Mouse (Mus musculus) erythroblast, adult 5-6 weeks (primary cell): ENCODE data around the gene Ube2n. TPM values are rescaled to one million over a fixed set of nuclear protein-coding genes. Genes with fewer than 3 reads are reported as not detected.
"Not testable (repeated sequence)": the region's sequence is repeated elsewhere in the genome, so short reads cannot be mapped to it uniquely, and the experiment has no call there.

Experiments used
- ATAC-seq: replicated peaks from 2 replicates; pipeline ENCODE4 v1.8.0; 2016; ENCODE audit warnings: moderate number of reproducible peaks, mild to moderate bottlenecking, moderate TSS enrichment, inconsistent platforms; ENCODE audit not compliant: poor library complexity, low FRiP score, severe bottlenecking
- total RNA-seq, 2 experiments: library from RNA; stranded (forward) in 1 of 2; stranded (reverse) in 1 of 2; fragments of 150-400 nt in 1 of 2; fragments of 200-764, 138-1000 nt in 1 of 2; gene quantifications; 2 replicates each; pipeline versions ENCODE4 v1.2.3 to v1.2.4; 2015 to 2017; ENCODE audit warnings: low replicate concordance in 2 of 2

Gene Ube2n
- total RNA-seq, 2 experiments from 2014 or later = 23.5 to 139 TPM

DNA sequence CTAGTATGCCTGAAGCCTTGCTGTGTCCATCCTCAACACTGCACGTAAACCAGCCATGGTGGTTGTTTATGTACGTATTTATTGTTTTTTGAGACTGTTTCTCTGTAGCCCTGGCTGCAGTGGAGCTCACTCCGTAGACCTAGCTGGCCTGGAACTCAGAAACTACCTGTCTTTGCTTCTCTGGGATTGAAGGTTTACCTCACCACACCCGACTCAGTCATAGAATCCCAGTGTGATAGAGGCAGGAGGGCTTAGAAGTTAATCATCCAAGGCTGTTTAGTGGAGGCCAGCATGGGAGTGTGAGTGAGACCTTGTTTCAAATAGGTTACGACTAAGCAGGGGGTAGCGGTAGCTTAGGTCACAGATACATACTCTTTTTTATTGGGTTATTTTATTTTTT lies 2.7 kb downstream of the Ube2n start:
- ATAC-seq = no peak

GRCm38 (mm10) chr10:95525037-95525675 lies 10.2 kb downstream of the Ube2n start:
- ATAC-seq = no peak

DNA sequence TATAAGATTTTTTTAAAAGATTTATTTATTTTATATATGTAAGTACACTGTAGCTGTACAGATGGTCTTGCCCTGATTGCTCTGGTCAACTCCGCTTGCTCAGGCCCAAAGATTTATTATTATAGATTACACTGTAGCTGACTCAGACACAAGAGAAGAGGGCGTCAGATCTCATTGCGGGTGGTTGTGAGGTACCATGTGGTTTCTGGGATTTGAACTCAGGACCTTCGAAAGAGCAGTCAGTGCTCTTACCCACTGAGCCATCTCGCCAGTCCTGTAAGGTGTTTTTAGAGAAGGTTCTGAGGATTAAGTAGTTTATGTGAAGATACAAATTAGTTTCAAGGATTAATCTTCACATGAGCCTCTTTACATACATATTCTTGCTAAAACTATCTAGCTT lies 10.9 kb downstream of the Ube2n start:
- ATAC-seq = no peak

GRCm38 (mm10) chr10:95526495-95527122 lies 11.7 kb downstream of the Ube2n start:
- no peak for ATAC-seq

- no peak for ATAC-seq
Measured at GRCm38 (mm10) chr10:95530551-95531121, 15.7 kb downstream of the Ube2n start.

GRCm38 (mm10) chr10:95532916-95533315 lies 18.0 kb downstream of the Ube2n start:
- ATAC-seq = no peak

- no peak for ATAC-seq
Measured at GRCm38 (mm10) chr10:95533382-95533781, 18.4 kb downstream of the Ube2n start.

- no peak for ATAC-seq
Measured at GRCm38 (mm10) chr10:95535399-95536221, 20.7 kb downstream of the Ube2n start.

- ATAC-seq = no peak
Measured at GRCm38 (mm10) chr10:95536222-95536541, 21.2 kb downstream of the Ube2n start.

- no peak for ATAC-seq
Measured at GRCm38 (mm10) chr10:95539260-95539659, 24.3 kb downstream of the Ube2n start.

DNA sequence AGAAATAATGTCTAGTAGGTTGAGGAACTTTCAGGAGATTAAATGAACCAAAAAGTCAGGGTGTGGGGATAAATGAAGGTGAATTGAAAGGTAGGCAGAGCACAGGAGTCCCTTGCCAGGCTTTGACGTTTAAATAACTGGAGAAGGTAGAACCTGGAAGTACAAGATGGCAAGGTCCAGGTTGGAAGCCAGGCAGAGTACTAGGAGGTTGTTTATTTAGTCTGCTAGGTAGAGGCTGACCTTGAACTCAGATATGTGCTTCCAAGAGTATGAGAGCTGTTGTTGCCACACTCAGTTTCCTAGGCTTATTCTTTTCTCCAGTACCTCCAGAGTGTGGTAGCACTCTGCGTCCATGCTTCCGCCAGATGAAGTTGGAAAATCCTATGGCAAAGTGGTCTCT lies 24.9 kb downstream of the Ube2n start:
- ATAC-seq = no peak

DNA sequence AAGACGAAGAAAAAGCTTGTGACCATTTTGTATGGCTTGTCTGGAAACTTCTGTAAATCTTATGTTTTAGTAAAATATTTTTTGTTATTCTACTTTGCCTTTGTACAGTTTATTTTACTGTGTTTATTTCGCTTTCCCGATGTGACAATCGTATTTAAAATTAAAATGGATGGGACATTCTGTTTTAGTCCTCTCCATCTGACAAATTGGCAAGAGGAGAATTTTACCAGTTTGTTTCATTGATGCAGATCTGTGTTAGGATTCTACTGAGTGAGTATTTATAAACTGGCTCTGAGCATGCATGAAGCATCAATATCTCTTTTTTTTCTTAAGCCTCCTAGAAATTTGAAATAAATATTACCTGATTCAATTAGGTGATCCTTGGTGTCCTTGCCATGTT lies 28.0 kb downstream of the Ube2n start:
- ATAC-seq = no peak

GRCm38 (mm10) chr10:95543377-95543776 lies 28.4 kb downstream of the Ube2n start:
- ATAC-seq = no peak

DNA sequence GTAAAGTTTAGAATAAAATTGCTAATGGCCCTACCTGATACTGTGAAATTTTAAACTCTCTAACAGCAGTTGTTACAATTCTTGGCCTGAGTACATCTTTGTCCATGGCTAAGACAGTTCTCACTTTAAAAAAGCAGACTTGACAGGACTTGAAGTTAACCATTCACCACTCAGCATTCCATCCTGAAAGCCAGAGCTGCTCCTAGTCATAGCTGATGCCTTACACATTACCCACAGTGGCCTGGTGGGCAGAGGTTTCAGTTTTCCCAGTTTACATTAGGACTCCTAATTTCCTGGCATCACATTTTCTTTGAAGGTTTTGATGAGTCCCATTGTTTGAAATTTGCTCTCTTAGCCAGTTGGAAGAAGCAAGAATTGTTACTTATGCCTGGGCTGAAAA lies 29.1 kb downstream of the Ube2n start:
- no peak for ATAC-seq

- ATAC-seq = no peak
Measured at GRCm38 (mm10) chr10:95544651-95545050, 29.7 kb downstream of the Ube2n start.

GRCm38 (mm10) chr10:95545051-95545450 lies 30.1 kb downstream of the Ube2n start:
- no peak for ATAC-seq

GRCm38 (mm10) chr10:95546178-95546577 lies 31.2 kb downstream of the Ube2n start:
- ATAC-seq = no peak

- no peak for ATAC-seq
Measured at GRCm38 (mm10) chr10:95548154-95548826, 33.3 kb downstream of the Ube2n start.

DNA sequence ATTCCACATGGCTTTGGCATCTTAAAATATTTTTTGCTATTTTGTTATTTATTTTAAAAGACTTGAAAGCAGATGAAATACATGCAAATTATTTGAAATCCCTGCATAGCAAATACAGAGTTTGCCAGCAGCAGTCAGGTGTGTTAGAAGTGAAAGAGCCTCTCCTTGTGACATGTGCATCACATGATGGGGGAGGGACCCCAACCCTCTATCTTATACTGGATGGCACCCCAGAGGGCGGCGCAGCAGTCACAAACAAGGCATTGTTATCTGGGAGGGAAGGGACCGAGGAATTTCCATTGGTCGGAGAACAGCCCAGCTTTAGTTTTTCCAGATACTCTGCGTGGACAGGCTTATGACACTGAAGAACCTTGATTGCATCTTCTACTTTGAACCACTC lies 34.1 kb downstream of the Ube2n start:
- ATAC-seq = not testable (repeated sequence)

- no peak for ATAC-seq
Measured at GRCm38 (mm10) chr10:95550506-95550905, 35.6 kb downstream of the Ube2n start.
